Mouse (Mus musculus): ENCODE results near the gene Hcfc2. TPM values are rescaled to one million over a fixed set of nuclear protein-coding genes. Genes with fewer than 3 reads are reported as not detected.

Gene Hcfc2
- total RNA-seq, 4 experiments from 2014 or later: 26.1 to 34.0 (median 27.8) TPM

DNA sequence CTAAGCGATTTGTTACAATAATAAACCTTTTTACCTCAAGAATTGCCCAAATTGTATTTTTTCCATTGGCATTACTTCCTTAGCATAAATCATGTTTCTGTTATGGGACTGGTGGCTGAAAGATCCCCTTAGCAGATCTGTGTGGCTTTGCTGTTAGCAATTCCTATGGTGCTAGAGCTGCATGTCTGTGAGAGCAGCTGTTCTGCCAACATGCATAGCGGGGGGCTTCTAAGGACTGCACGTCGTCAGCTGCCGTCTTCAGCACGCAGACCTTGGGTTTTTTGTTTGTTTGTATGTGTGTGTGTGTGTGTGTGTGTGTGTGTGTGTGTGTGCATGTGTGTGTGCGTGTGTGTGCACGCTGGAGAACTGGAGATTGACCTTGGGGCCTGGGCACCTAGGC, 45.4 kb downstream of the Hcfc2 start:
- no peak for DNase-seq (ENCODE audit: low spot score)

- no peak for DNase-seq (ENCODE audit: low spot score)
Measured at GRCm38 (mm10) chr10:82741876-82742275, 45.9 kb downstream of the Hcfc2 start.

- no peak for DNase-seq (ENCODE audit: low spot score)
Measured at GRCm38 (mm10) chr10:82742578-82742977, 46.6 kb downstream of the Hcfc2 start.

DNA sequence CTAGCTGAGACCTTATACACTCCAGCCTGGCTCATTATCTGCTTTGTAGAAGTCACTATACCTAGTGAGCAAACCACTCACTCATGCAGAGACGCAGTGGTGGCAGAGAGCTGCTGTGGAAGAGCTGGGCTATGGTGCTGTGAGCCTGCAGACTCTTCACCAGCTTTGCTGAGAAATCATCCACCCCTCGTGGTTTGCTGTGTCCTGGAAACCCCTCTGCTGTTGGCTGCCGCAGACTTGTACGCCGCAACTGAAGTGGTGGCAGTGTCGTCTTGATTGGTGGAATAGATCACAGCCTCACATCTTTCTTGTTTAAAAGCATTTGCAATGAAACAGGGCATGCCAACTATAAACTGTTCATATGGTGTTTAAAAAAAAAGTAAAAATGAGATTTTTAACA, 48.3 kb downstream of the Hcfc2 start:
- DNase-seq (ENCODE audit: low spot score): no peak

GRCm38 (mm10) chr10:82745301-82745700, 49.3 kb downstream of the Hcfc2 start:
- no peak for DNase-seq (ENCODE audit: low spot score)

DNA sequence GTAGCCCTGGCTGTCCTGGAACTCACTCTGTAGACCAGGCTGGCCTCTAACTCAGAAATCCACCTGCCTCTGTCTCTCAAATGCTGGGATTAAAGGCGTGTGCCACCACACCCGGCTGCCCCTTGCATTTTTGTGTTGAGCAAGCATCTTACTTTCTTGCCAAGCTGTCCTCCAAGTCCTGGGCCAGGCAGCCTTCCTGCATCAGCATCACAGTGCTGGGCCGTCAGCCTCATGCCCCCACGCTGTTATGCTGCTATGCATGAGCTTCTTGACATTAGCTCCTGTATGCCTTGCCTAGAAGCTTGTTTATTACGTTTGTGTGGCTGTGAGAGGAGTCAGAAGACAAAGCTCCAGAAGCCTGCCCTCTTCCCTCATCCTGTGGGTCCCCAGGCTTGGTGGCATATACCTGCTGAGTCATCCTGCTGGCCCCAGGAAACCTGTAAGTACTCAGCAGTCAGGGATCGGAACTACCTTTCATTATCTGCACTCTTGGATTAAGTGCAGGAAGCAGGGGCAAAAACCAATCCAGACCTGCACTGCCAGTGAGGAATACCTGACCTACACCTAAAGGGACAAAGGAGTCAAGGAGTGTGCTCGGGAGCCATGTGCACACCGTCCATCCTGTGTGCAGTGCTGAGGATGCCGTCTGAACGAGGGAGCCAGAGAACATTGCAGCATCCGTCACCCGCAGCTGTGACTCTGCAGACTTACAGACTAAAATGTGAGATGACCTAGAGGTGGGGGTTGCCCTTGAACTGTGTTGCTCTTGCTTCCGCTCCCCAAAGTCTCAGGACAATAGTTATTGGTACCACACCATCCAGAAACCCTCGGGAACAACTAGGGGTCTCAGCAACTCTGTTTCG, 51.3 kb downstream of the Hcfc2 start:
- DNase-seq (ENCODE audit: low spot score): no peak

DNA sequence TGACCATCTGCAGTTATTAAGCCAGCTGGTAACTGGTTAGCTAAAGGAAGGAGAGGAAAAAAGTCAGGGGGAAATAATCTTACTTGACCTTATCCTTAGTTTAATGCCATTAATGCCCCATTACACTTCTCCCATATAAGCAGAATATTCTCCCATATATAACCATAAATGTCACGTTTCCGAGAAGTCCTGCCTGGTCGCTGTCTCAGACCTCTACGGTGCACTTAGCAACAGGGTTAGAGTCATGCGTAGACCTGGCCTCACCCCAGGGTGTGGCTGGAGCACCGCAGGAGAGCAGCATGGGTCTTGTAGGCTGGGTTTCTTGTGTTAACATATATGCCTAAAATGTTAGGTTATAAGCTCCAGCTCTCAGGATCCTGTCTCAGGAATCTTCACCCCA, 54.8 kb downstream of the Hcfc2 start:
- DNase-seq (ENCODE audit: low spot score): no peak

DNA sequence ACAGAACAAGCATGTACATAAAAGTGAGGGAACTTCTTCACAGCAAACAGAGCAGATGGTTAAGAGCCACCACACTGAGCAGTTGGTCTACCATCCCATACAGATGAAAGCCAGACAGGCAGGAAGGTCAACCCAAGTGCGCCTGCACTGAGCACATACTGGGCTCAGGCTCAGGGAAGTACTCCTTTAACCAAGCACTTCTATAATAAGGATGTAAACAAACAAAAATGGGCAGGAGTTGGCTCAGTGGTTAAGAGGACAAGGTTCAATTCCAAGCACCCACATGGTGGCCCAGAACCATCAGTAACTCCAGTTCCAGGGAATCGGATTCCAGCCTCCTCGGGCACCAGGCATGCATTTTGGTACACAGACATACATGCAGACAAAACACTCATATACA, 57.0 kb downstream of the Hcfc2 start:
- DNase-seq (ENCODE audit: low spot score): no peak

DNA sequence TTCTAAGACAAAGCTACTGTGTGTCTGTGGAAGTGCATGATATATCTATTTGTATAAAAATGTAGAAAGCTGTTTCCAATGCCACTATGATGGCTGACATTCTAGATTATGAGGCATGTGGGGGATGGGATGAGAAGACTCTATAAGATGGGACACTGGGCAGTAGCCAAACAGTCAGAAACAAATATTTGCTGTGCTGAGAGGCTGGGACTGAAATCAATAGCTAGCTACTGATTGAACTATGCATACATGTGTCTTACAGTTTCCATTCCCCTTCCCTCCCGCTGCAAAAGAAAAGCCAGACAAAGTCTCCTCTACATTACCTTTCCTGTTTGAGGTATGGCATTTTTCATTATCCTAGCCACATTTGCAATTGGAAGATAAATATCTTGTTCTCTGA, 58.7 kb downstream of the Hcfc2 start:
- no peak for DNase-seq (ENCODE audit: low spot score)

DNA sequence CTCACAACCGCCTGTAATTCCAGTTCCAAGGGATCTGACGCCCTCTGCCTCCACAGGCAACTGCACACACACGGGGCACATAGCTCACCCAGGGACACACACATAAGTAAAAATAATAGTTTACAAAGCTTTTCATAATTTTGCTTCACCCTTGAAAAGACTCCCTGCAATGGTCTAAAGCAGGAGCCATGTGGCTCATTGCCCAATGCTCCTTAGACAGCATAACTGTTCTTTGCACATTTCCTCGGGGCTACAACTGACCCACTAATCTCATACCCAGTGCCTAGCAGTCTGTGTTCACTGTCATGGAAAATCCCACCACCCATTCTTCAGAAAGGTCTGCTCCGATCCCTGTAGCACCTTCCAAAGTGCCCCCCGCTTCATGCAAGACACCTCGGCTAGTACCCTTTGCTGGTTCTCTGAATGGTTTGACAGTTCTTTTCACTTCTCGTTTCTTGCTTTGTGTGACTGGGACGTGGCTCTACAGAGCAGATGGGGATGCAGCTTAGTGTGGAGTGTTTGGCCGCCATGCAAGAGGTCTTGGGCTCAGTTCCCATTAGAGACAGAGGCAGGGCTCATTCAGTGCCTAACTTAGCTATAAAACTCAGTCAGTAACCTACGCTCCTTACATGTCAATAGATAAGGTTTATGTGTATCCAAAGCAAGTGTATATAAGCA, 59.4 kb downstream of the Hcfc2 start:
- DNase-seq (ENCODE audit: low spot score): no peak

- no peak for DNase-seq (ENCODE audit: low spot score)
Measured at GRCm38 (mm10) chr10:82756466-82756865, 60.5 kb downstream of the Hcfc2 start.

DNA sequence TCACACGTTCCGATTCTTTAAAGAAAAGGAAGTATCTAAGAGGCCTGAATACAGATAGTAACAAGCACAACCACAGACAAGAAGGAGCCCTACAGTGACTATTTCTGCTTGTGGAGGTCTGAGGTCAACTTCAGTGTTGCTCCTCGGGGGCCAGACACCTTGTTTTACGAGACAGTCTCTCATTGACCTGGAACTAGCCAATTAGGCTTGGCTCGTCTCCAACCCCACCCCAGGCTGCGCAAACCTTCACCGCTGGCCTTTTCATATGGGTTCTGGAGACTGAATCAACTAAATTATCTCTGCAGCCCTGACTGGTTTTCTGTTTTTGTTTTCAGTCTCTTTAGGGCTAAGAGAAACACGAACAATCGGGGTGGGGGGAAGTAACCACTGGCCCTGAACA, 61.4 kb downstream of the Hcfc2 start:
- DNase-seq (ENCODE audit: low spot score): no peak

DNA sequence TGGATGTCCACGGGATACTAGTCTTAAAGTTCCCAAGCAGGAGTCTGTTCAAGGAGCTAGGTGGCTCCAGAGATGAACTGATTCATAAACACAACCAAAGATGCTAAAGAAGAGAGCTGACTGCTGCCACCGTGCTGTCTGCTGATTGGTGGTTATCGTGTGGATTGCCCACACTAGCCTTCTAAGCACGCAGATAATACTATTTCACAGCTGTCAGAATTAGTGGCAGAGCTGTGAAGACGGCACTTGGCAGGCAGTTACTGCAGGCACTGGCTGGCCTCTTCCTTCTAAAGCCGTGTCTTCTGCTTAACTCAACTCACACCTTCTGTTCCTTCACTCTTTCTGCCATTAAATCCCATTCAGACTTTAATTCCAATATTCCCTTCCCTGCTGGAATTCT, 62.4 kb downstream of the Hcfc2 start:
- no peak for DNase-seq (ENCODE audit: low spot score)

DNA sequence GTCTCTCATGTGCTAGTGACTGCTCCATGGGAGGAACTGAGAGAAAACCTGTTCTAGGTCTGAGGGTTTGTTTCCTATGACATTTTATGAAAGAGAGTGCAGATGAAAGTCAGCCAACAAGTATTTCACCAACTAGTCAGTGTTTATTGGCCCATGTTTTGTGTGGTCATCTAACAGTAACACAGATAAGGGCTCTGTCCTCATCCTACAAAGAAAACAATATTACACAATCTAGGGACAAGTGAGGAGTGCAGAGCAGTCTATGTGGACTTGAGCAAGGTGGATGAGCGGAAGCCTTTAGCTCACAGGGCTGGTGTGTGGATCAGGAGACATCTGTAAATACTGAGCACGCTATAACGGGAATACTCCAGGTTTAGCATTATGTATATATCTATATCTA, 62.9 kb downstream of the Hcfc2 start:
- DNase-seq (ENCODE audit: low spot score): no peak

- no peak for DNase-seq (ENCODE audit: low spot score)
Measured at GRCm38 (mm10) chr10:82759706-82760105, 63.7 kb downstream of the Hcfc2 start.

- DNase-seq (ENCODE audit: low spot score): no peak
Measured at GRCm38 (mm10) chr10:82761037-82761811, 65.3 kb downstream of the Hcfc2 start.

DNA sequence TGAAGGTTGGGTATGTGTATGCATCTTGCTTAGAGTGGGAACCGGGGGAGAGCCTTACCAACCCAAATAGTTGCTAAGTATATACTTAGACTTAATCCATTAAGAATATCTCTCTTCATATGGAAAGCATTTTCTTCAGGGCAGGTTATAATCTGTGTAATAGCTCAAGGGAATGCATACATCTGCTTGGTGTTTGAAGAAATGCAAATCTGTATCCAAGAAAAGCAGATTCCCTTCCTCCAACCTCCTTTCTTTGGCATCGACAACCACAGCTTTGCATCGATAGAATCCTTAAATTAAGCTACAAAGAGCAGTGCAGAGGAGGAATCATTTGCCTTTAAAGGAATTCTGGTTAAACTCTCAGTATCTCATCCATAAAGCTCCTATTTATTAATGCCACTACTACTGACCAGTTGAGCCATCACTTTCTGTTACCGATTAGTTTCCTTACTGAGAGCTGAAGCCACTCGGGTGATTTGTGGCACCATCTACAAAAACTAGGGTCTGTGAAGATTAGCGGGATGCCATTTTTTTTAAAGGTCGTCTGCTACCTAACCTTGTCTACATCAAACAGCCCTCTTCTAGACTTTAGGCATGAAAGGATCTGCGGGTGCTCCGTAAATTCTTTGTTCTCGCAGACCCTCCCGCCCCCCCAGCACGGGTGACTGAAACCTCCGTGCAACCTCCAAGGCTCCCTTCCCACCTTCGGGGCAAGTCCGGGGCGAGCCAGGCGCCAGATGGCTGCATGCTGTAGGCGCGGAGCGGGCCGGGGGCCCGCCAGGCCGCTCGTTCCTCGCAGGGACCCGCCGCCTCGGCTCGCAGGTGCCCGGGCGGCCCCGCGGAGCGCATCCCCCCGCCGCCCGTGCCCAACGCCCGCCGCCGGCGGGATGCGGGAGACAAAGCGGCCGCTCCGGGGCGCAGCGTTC, 67.1 kb downstream of the Hcfc2 start:
- DNase-seq (ENCODE audit: low spot score): no peak

DNA sequence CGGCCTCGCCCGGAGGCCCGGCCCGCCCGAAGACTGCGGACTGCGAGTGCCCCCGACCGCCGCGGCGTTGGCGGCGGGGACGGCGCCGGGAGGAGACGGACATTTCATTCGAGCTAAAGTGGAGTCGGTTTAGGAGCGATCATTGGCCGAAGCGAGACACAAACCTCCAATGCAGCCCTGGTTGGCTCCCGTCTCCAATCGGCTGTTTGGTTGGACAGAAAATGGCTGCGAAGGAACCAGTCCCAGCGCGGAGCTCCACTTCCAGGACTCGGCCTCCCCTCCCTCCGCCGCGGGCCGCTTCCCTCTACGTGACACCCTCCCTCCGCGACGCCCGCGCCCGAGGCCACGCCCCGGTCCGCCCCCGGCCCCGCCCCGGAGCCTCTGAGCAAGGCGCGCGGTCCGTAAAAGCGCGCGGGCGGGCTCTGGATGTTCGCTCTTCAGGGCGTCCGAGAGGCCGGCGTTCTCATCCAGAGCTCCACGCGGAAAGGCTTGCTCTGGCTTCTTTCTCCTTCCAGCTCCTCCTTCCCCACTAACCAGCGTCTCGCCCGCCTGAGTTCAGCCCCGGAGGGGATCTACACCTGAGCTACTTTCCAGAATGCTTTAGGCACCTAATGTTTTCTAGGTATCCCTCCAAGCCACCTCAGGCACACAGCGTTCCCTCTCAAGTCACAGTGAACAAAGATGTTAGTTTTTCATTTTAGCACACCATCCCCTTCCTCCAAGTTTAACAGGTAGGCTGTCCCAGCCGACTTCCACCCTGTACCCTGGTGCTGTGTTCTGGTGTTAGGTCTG, 68.1 kb downstream of the Hcfc2 start, which contains the start of gene Nfyb:
TSS of gene Nfyb (minus strand) at position 305 of the 792 bp plus-strand sequence.
- peak; percentile 95 for DNase-seq (ENCODE audit: low spot score)

- no peak for DNase-seq (ENCODE audit: low spot score)
Measured at GRCm38 (mm10) chr10:82768901-82769300, 72.9 kb downstream of the Hcfc2 start.

GRCm38 (mm10) chr10:82770713-82771112, 74.8 kb downstream of the Hcfc2 start:
- no peak for DNase-seq (ENCODE audit: low spot score)

Measured in heart, adult 8-10 months (tissue).